Mouse (Mus musculus) brain, embryonic 14.5 days (tissue): Measurements from ENCODE around the gene Wdr18.

Source experiments
- CTCF ChIP-seq: fragments of 200-500 bp; IDR thresholded peaks from 2 replicates; pipeline ENCODE4 v1.5.1; 2012; ENCODE audit warnings: inconsistent platforms, mild to moderate bottlenecking, moderate library complexity, borderline replicate concordance; ENCODE audit not compliant: insufficient read depth, insufficient read length; ENCODE audit errors: extremely low read depth
- POLR2A ChIP-seq: fragments of 200-500 bp; IDR thresholded peaks from 2 replicates; pipeline ENCODE4 v1.6.1; 2012; ENCODE audit warnings: mild to moderate bottlenecking, inconsistent platforms, borderline replicate concordance; ENCODE audit not compliant: poor library complexity, insufficient read depth, insufficient read length, severe bottlenecking; ENCODE audit errors: extremely low read depth

- TF ChIP-seq CTCF (peak; percentile 43; the same call in 1 of the 2 replicates), POLR2A (no peak)
These were observed 6.0 kb upstream of the Wdr18 start for GRCm38 (mm10) chr10:79953946-79954345.
